In the genomic region with DNA sequence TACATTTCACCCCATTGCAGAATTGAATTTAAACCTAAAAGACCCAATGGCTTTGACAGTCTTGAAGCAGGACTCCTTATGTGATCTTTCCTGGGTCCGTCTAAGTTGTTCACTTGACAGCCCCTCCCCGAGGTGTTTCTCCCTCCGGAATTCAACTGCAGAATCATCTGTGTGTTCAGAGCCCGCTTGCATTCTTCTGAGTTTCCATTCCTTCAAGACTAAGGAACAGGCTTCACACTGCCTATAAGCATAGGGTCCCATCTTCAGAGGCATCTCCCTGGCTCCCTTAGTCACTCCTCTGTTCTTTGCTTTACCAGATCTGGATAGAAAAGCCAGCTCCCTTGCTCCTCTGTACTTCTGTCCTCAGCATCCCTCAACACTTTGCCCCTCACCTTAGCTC, we compare ENCODE assay signal across 8 mouse cellular contexts. TPM values are rescaled to one million over a fixed set of nuclear protein-coding genes. Genes with fewer than 3 reads are reported as not detected.
DNase-seq lines count a peak whose midpoint lies in the region; TF ChIP-seq lines count a peak whose summit lies in the region.

No protein-coding gene starts in this region.

- no peak for TF ChIP-seq POLR2A in cerebellum, adult 2 months (IDR thresholded peaks at IDR 0.05; ENCODE audit: borderline replicate concordance, insufficient read depth, low read length)

- H3K27me3 ChIP-seq in cerebellum, adult 2 months (ENCODE audit: control insufficient read depth, insufficient read depth, low read length): no peaks in the 10 kb centered on the region
- H3K27me3 ChIP-seq in midbrain, embryonic 10.5 days (ENCODE audit: low read depth, poor library complexity, severe bottlenecking): peaks cover 50% of the 10 kb centered on the region

- H3K36me3 ChIP-seq in midbrain, embryonic 10.5 days: no peaks in the 10 kb centered on the region

- TF ChIP-seq CTCF in cerebellum, adult 2 months (IDR thresholded peaks at IDR 0.05; ENCODE audit: borderline replicate concordance, insufficient read depth, low read depth, low read length): no peak

- H3K4me1 ChIP-seq in cerebellum, adult 2 months (ENCODE audit: control insufficient read depth, insufficient read depth, low read length): no peaks in the 10 kb centered on the region
- H3K4me1 ChIP-seq in midbrain, embryonic 10.5 days: peaks cover 26% of the 10 kb centered on the region

- peak; percentile 5 for DNase-seq in cerebellum, adult 9-11 months
- DNase-seq in cerebellum, adult 2 months: no peak
- peak; percentile 7 for DNase-seq in right cerebral cortex, postnatal 4 days
- DNase-seq in right cerebral cortex, postnatal 36 days (ENCODE audit: low spot score in 2 of 2): no peak
- DNase-seq in midbrain, embryonic 10.5 days (ENCODE audit: low spot score): no peak
- DNase-seq in gastrocnemius, postnatal 25 days: no peak
- DNase-seq in layer of hippocampus, adult 11-12 months (ENCODE audit: low spot score): no peak
- no peak for DNase-seq in embryo, embryonic 10.5 days (ENCODE audit: low spot score)

- H3K9me3 ChIP-seq in midbrain, embryonic 10.5 days (replicated peaks): no peaks in the 10 kb centered on the region

- H3K4me3 ChIP-seq in cerebellum, adult 2 months (replicated peaks; ENCODE audit: insufficient read depth, low read depth, low read length): no peak overlapping the region
- H3K4me3 ChIP-seq in midbrain, embryonic 10.5 days: peak overlapping the region; percentile 52; the same call in 1 of the 2 replicates

- 21% methylated on average over 4 of the region's 4 CpGs for WGBS in cerebellum, adult 2 months
- WGBS in midbrain, embryonic 10.5 days: 38% methylated on average over 4 of the region's 4 CpGs

- H3K27ac ChIP-seq in cerebellum, adult 2 months (ENCODE audit: insufficient read depth, low read length): no peak overlapping the region
- 0 out of 2 replicates have a peak overlapping the region, but pooled peaks have one; percentile 43 for H3K27ac ChIP-seq in midbrain, embryonic 10.5 days (replicated peaks)

RNA-seq across cellular contexts. Expression of a gene that starts 32.1 kb away (rescaled TPM):
- 8.6 and 9.3 TPM in 2 replicates for polyA plus RNA-seq in cerebellum, adult 2 months (2012; rRNA removed)
- polyA plus RNA-seq in midbrain, embryonic 10.5 days (2016; fragmentation: Nextera tagmentation; extraction: Ambion mirVana): 3.9 and 5.6 TPM in 2 replicates
- total RNA-seq in gastrocnemius, postnatal 25 days (2021): under 1 TPM; 0.56 to 0.88 TPM

Comparison
In these comparisons a context has a peak if more than half of its experiments do, and no peak if none do; other contexts are left out.
1. DNase-seq: peak in cerebellum, adult 9-11 months (single experiment) and right cerebral cortex, postnatal 4 days (single experiment); none in cerebellum, adult 2 months (0 of 2), right cerebral cortex, postnatal 36 days (0 of 2), midbrain, embryonic 10.5 days (single experiment), gastrocnemius, postnatal 25 days (single experiment), layer of hippocampus, adult 11-12 months (single experiment) and embryo, embryonic 10.5 days (single experiment).